Mouse (Mus musculus) thymus, postnatal 36 days (tissue): ENCODE measurements around the gene Tex14.
"Not testable (repeated sequence)": the region's sequence is repeated elsewhere in the genome, so short reads cannot be mapped to it uniquely, and the experiment has no call there.

ENCODE experiments used
- DNase-seq, 2 experiments: peaks; one replicate each; pipeline ENCODE4 v3.0.0; 2022; ENCODE audit warnings: mixed read lengths in 2 of 2

Tex14 gene

DNA sequence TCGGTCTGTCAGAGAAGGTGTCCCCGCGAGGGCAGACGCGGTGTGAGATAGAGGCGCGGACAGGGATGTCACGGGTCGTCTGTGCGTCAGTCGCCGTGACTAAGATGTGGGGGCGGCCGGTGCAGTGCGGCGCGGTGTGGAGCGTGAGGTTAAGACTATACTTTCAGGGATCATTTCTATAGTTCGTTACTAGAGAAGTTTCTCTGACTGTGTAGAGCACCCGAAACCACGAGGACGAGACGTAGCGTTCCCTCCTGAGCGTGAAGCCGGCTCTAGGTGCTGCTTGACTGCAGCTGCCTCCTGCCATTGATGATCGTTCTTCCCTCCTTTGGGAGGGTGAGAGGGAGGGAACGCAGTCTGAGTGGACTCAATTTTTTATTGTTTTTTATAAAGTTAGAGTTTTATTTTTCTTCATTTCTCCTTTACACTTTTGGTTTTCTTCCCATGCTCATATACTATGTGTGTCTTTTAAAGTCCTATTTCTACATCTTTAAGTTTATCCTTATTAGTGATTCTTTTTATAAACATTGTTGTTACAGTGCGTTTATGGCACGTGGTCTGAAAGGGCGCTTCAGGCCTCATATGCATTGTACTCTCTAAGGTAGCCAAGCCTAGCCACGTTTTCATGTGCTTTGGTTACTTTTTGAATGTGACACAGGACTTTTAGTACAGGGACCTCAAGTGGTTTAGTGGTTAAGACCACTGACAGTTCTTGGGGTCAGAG, 43.8 kb downstream of the Tex14 start:
- not testable (repeated sequence) for DNase-seq

DNA sequence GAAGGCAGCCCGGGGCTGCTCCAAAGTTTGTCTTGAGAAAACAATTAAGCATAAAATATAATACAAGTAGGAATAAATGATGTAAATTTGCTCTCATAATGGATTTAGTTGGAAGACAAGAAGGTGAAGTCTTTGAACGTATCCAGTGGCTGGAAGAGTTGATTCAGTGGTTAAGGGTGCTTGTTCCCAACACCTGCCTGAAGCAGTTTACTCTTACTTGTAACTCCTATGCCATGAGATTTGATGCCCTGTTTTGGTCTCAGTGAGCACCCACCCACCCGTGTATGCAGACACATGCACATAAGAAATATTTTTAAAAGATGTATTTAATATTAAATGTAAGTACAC, 44.3 kb downstream of the Tex14 start:
- DNase-seq: no peak

DNA sequence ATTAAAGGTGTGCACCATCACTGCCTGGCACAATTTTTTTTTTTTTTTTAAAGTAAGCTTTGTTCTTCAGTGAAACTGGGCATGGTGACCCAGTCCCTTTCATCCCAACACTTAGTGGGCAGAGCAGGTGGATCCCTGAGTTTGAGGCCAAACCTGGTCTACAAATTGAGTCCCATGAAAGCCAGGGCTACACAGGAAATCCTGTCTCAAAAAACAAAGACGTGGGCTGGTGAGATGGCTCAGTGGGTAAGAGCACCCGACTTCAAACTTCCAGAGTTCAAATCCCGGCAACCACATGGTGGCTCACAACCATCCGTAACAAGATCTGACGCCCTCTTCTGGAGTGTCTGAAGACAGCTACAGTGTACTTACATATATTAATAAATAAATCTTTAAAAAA, 45.0 kb downstream of the Tex14 start:
- not testable (repeated sequence) for DNase-seq

DNA sequence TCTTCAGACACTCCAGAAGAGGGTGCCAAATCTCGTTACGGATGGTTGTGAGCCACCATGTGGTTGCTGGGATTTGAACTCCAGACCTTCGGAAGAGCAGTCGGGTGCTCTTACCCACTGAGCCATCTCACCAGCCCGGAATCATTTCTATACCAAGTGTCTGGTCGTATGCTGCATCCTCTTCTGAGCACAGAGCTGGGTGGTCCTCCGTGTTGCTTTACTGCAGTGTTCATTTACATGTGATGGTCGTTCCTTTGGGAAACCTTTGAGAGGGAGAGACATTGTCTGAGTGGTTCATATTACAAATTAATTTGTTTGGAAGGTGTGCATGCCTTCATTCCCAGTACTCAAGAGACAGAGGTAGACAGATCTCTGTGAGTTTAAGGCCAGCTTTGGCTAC, 47.9 kb downstream of the Tex14 start:
- DNase-seq: not testable (repeated sequence)

DNA sequence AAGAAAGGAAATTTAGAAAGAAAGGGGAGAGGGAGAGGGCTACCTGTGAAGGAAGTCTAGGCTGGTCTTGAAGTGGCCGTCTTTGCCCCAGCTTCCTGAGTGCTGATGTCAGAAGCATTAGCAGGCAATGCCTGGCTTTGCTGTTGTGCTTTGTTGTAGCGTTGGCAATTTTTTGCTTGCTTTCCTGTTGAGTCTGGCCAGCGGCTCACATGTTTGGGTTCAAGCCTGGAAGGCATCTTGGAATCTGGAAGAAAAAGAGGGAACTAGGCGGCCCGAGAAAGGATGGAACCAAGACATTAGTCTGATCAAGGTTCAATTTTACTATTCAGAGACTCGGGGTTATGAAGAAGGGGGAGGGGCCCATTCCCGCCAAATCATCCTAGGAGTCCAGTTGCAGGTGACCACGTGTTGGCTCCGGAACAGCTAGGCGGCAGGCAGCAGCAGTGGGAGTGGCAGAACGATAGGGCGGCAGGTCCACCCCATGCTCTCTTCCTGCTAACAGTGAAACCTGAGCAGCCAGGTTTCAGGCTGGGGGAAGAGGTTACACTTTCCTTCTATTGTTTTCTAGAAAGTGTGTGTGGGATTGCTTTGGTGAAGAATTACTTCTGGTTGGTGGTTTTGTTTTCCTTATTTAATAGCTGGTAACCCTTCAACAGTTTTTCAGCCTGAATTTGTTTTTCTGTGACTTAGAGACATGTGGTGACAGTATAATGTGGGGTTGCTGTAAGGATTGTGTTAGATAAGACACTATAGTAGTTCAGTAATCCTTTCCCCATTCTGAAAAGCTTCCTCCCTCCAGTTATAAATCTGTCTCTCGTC, 48.6 kb downstream of the Tex14 start:
- DNase-seq: no peak

DNA sequence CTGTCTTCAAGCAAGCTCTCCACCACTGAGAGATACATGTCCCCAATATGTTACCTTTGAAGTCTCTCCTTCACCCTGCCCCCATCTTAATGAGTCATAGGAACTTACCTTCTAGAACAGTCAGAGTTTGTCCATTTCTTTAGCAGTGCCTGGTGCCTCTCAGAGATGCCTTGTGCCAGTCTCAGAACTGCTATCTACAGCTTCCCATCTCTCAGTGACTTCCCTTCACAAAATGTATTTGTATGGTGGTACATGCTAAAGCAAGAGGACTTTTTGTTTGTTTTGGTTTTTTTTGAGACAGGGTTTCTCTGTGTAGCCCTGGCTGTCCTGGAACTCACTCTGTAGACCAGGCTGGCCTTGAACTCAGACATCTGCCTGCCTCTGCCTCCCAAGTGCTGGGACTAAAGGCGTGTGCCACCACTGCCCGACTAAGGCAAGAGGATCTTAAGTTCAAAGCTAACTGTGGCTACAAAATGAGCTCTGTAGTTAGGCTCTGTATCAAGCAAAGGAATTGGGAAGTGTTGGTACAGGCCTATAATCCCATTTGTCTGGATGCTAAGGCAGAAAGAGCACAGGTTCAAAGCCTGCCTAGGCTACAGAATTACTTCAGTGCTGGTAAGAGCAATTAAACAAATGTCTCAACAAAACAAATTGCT, 49.3 kb downstream of the Tex14 start:
- no peak for DNase-seq

DNA sequence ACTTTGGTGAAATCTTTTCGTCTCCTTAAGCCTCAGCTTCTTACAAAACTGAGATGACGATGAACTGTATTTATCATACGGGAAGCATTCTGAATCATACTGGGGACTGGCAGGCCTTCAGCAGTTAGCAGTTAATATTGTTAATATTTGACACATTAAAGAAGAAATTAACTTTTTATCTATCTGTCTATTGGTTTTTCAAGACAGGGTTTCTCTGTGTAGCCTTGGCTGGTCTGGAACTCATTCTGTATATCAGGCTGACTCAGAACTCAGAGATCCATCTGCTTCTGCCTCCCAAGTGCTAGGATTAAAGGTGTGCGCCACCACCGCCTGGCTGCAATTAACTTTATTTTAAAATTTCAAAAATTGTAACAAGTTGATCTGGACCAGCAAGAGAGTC, 50.7 kb downstream of the Tex14 start:
- DNase-seq: no peak

DNA sequence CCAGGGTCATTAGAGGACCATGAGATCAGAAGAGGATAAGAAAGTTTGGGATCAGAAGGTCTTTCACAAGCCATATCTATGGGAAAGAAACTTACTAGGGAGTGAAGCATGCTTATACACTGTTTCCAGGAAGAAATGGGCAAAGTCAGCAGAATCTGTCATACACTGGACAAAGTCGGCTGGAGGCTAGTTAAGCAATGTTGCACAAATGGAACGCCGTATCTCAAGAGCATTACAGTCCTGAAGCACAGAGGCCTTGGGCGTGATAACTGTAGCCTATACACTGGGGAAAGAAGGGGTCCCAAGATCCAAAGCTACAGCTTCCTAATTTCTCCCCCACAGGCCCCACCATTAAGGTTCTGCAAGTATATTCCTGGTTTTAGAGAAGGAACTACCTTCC, 51.1 kb downstream of the Tex14 start:
- no peak for DNase-seq

DNA sequence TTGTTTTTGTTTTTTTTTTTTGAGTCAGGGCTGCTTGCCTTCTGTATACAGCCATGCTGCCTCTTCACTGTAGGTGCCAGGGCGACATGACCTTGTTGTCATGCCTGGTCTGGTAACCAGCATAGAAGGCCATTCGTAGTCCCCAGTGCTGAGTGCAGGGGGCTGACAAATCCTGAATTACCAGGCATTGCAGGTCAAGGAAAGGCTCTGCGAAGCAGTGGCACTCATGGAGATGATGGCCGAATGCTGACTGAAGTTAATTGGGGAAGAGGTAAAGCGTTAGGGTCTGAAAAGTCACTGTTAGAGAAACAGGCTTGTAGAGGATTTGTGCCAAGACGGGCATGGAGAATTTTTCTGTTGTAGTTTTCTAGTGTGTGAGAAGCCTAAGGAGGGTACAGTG, 55.7 kb downstream of the Tex14 start:
- DNase-seq: no peak

DNA sequence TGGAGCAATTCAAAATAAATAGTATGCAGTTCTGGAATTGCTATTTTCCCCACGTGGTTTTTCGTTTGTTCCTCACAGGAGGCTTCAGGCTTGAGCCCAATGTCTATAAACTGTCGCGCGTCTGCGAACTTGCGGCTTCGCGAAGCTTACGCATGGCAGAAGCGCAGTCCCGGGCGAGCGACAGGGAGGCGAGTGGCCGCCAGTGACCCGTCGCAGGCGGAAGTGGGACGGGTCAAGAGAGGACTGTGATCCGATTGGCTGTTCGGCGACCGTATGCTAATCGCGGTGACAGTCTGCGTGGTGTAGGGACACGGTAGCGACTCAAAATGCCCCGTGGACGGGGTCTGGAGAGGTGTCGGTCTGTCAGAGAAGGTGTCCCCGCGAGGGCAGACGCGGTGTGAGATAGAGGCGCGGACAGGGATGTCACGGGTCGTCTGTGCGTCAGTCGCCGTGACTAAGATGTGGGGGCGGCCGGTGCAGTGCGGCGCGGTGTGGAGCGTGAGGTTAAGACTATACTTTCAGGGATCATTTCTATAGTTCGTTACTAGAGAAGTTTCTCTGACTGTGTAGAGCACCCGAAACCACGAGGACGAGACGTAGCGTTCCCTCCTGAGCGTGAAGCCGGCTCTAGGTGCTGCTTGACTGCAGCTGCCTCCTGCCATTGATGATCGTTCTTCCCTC, 57.1 kb downstream of the Tex14 start:
- DNase-seq: peak; percentile 76 to 86

DNA sequence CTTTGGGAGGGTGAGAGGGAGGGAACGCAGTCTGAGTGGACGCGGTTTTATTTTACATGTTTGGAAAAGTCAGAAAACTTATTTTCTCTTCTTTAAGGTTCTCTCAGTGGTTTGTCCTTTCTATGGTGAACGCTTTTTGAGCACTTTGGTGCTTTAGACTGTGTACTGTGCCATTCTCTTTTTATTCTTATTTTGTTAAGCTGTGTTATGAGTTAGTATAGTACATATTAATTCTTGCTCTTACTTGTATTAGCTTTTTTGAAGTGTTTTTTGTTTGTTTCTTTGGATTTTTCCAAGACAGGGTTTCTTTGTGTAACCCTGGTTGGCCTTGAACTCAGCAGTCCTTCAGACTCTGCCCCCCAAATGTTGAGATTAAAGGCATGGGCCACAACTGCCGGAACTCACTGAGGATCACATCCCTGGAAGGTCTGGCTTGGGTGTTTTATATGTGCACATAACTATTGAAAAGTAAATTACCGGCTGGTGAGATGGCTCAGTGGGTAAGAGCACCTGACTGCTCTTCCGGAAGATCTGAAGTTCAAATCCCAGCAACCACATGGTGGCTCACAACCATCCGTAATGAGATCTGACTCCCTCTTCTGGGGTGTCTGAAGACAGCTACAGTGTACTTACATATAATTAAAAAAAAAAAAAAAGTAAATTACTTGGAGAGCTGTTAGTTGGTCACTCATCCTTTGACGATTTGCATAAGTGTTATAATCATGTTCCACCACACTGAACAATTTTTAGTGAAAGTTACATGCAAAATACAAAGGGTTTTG, 57.8 kb downstream of the Tex14 start:
- DNase-seq: peak; percentile 30 to 58

DNA sequence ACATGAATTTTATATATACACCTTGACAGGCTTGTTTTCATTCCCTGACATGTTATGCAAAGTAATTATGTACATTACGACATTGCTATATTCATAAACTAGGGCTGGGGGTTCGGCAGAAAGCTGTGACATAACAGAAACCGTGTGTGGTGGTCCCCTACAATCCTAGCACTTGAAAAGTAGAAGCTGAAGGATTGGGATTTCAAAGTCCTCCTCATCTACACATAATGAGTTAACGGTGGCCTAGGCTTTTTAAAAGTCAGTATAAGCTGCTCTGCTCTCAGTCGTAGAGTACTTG, 58.3 kb downstream of the Tex14 start:
- no peak for DNase-seq

DNA sequence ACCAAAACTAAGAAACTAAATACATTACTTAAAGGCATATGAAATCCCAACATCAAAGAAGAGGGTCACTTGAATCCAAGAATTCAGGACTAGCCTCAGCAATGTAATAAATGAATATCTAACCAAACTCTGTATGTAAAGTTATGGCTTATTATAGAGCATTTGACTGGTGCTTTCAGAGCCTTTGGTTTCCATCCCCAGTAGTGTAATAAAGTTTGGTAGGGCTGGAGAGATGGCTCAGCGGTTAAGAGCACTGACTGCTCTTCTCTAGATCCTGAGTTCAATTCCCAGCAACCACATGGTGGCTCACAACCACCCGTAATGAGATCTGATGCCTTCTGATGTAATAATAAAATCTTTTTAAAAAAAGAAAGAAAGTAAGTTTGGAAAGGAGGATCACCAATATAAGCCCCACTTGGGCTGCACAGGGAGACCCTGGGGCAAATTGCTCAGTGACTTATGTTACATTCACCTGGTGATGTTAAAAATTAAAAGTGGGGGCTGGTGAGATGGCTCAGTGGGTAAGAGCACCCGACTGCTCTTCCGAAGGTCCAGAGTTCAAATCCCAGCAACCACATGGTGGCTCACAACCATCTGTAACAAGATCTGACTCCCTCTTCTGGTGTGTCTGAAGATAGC, 59.0 kb downstream of the Tex14 start:
- DNase-seq: not testable (repeated sequence)

DNA sequence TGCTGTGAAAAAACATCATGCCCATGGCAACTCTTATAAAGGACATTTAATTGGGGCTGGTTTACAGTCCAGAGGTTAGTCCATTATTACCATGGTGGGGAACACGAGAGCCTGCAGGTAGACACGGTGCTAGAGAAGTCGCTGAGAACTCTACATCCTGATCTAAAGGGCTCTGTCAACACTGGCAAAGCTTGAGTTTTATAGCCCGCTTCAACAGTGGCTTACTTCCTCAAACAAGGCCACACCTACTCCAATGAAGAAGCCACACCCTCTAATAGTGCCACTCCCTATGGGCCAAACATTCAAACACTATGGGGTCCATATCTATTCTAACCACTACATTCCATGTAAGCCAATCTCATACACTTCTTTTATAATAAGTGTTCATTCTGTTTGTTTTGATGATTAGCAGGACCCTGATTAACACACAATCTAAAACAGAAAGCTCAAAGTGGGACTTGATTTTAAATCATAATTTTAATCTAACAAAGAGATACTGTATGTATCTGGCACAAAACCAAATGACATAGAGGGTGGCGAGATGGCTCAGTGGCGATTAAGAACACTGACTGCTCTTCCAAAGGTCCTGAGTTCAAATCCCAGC, 61.2 kb downstream of the Tex14 start:
- no peak for DNase-seq

DNA sequence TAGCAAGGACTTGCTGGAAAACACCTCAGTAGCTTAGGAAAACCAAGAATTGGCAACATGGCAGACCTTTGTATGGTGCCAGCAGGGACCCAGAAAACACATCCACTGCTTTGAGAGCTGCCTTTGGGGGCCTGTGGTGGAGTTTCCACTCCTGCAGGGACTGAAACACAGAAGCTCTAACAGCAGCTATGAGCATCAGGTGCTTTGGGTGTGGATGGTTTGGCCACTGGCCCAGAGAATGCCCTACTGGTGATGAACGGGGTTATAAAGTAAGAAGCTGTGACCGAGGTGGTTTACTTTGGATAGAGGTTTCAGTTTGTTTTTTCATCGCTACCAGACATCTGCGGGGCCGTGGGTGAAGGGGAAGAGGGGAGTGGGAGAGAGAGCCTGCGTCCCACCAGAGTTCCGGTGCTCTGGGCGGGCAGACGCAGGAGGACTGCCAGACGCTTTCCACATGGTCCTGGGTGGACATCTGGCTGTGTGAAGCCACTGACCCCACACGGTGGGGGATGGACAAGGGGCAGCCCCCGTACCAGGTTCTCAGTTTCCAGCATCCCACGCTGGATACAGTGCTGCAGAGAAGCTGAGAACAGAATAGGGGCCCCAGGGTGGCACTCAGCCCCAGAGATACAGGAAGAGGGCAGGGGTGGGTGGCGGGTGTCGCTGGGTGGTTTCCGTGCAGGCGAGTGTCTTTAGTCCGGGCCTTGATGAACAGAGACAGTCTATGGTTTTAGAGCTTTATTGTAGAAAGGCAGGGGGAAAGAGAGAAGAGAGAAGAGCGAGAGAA, 62.8 kb downstream of the Tex14 start:
- DNase-seq: peak; percentile 80 to 84

DNA sequence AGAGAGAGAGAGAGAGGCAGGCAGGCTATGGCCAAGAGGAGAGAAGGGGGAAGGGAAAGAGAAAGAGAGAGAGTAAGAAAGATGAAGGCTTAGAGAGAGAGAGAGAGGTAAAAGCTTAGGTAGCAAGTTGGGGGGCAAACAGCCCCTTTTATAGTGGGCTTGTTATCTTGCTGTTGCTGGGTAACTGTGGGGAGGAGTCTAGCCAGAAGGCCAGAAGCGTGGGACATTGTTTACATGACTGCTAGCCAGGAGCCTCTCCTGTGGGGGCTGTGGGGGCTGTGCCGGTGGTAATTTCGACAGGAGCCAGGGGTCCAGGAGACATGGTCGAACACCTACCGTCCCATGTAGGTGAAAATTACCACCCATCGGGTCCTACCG, 63.4 kb downstream of the Tex14 start:
- DNase-seq: peak; percentile 31 to 36

DNA sequence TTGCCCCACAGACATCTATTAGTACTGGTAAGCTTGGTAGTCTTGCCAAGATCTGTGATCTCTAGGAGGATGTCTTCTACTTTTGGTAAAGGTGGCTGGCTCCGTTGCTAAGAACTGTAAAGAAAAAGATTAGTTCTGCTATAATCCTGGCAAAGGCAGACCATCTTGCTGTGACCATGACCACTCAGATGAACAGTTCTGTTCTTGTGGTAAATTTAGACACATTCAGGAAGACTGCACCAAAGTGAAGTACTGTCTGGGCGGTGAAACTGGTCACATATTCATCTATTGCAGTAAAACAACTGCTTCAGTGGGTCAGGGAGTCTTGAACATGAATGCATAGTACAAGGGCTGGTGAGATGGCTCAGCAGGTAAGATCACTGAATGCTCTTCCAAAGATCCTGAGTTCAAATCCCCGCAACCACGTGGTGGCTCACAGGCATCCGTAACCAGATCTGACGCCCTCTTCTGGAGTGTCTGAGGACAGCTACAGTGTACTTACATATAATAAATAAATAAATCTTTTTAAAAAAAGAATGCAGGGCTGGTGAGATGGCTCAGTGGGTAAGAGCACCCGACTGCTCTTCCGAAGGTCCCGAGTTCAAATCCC, 63.9 kb downstream of the Tex14 start:
- DNase-seq: no peak

DNA sequence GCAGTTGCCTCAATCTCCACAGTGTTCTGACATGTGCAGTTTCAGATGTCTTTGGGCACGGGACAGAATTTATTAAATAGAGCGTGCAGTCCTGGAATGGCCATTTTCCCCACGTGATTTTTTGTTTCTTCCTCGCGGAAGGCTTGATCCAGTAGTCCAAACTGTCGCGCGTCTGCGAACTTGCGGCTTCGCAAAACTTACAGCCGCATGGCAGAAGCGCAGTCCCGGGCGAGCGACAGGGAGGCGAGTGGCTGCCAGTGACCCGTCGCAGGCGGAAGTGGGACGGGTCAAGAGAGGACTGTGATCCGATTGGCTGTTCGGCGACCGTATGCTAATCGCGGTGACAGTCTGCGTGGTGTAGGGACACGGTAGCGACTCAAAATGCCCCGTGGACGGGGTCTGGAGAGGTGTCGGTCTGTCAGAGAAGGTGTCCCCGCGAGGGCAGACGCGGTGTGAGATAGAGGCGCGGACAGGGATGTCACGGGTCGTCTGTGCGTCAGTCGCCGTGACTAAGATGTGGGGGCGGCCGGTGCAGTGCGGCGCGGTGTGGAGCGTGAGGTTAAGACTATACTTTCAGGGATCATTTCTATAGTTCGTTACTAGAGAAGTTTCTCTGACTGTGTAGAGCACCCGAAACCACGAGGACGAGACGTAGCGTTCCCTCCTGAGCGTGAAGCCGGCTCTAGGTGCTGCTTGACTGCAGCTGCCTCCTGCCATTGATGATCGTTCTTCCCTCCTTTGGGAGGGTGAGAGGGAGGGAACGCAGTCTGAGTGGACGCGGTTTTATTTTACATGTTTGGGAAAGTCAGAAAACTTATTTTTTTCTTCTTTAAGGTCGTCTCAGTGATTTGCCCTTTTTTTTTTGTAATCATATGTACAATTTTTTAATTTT, 66.2 kb downstream of the Tex14 start:
- DNase-seq: peak; percentile 70 to 81

DNA sequence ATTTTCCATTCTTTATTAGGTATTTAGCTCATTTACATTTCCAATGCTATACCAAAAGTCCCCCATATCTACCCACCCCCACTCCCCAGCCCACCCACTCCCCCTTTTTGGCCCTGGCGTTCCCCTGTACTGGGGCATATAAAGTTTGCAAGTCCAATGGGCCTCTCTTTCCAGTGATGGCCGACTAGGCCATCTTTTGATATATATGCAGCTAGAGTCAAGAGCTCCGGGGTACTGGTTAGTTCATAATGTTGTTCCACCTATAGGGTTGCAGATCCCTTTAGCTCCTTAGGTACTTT, 66.8 kb downstream of the Tex14 start:
- not testable (repeated sequence) for DNase-seq

DNA sequence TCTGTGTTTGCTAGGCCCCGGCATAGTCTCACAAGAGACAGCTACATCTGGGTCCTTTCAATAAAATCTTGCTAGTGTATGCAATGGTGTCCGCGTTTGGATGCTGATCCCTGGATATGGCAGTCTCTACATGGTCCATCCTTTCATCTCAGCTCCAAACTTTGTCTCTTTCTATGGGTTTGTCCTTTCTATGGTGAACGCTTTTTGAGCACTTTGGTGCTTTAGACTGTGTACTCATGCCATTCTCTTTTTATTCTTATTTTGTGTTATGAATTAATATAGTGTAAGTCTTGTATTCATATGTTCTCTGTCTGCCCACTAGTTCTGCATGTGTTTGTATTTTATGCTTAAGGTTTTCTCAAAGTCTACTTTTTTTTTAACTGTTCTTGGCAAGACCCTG, 67.2 kb downstream of the Tex14 start:
- not testable (repeated sequence) for DNase-seq
